Comparison of ENCODE assay signal across 9 mouse cellular contexts in the genomic region with DNA sequence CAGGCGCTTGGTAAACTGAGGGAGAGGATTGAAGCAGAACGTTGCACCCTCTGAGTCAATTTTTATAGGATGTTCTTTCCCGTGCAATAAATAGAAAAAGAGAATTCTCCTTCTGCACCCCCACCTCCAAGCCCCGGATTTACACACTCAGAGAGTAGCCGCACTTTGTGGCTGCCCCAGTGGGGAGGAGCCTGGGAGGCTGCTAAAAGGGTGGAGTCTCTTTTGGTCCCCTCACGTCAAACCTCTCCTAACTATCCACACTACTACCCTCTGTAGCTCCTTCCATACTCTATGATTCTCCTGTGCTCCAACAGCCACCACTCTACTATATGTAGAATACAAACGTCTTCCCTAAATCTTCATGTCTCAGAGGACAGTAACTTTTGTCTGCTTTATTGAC. TPM values are rescaled to one million over a fixed set of nuclear protein-coding genes. Genes with fewer than 3 reads are reported as not detected.
A peak's percentile ranks its signal among the peaks of the same experiment; 100 is the strongest.
DNase-seq lines count a peak whose midpoint lies in the region; ATAC-seq lines count a peak whose summit lies in the region.
"Had no signal": no experiment of that assay in that cellular context is flagged by ENCODE, and none has a peak within 500 bp of the region (broad histone marks: within the 10 kb centered on the region; RNA-seq: fewer than 3 reads in every experiment).

No protein-coding gene starts in this region.

- DNase-seq in heart, postnatal 4 days = no peak
- DNase-seq in midbrain, embryonic 14.5 days = no peak
- DNase-seq in frontal cortex, postnatal 10 days (ENCODE audit: low spot score in 2 of 2) = no peak
- DNase-seq in left cerebral cortex, postnatal 10 days (ENCODE audit: extremely low spot score in 1 of 2, low spot score in 2 of 2) = no peak
- DNase-seq in left cerebral cortex, postnatal 14 days (ENCODE audit: low spot score in 2 of 2) = no peak

- no peak overlapping the region for H3K27ac ChIP-seq in heart, embryonic 16.5 days (ENCODE audit: low read length)
- H3K27ac ChIP-seq in hindbrain, embryonic 15.5 days (replicated peaks) = peak overlapping the region; percentile 87; the same call in 1 of the 2 replicates
- H3K27ac ChIP-seq in midbrain, embryonic 14.5 days (replicated peaks; ENCODE audit: low read depth, low read length) = peak overlapping the region; percentile 86; the same call in 1 of the 2 replicates

- H3K9ac ChIP-seq in heart, embryonic 16.5 days (ENCODE audit: low read length) = peak overlapping the region; percentile 65
- H3K9ac ChIP-seq in hindbrain, embryonic 15.5 days = peak overlapping the region; percentile 82
- peak overlapping the region; percentile 82 for H3K9ac ChIP-seq in midbrain, embryonic 14.5 days (replicated peaks; ENCODE audit: low read length)

- no peaks in the 10 kb centered on the region for H3K9me3 ChIP-seq in heart, embryonic 16.5 days (replicated peaks; ENCODE audit: control insufficient read depth, low read length)
- no peaks in the 10 kb centered on the region for H3K9me3 ChIP-seq in hindbrain, embryonic 15.5 days
- H3K9me3 ChIP-seq in midbrain, embryonic 14.5 days (ENCODE audit: control insufficient read depth, low read length) = no peaks in the 10 kb centered on the region

- peaks cover 4% of the 10 kb centered on the region; the same call in 1 of the 2 replicates for H3K4me1 ChIP-seq in heart, embryonic 16.5 days (ENCODE audit: control insufficient read depth, insufficient read depth, low read length)
- H3K4me1 ChIP-seq in hindbrain, embryonic 15.5 days (replicated peaks) = peaks cover 30% of the 10 kb centered on the region
- H3K4me1 ChIP-seq in midbrain, embryonic 14.5 days (ENCODE audit: control insufficient read depth, insufficient read depth, low read length) = peaks cover 20% of the 10 kb centered on the region

- H3K36me3 ChIP-seq in heart, embryonic 16.5 days (ENCODE audit: control insufficient read depth, insufficient read depth) = no peaks in the 10 kb centered on the region
- H3K36me3 ChIP-seq in hindbrain, embryonic 15.5 days = no peaks in the 10 kb centered on the region
- H3K36me3 ChIP-seq in midbrain, embryonic 14.5 days (ENCODE audit: control insufficient read depth, insufficient read depth, low read length) = no peaks in the 10 kb centered on the region

- H3K27me3 ChIP-seq in heart, embryonic 16.5 days (ENCODE audit: control insufficient read depth, insufficient read depth, low read length) = no peaks in the 10 kb centered on the region
- no peaks in the 10 kb centered on the region for H3K27me3 ChIP-seq in hindbrain, embryonic 15.5 days
- no peaks in the 10 kb centered on the region for H3K27me3 ChIP-seq in midbrain, embryonic 14.5 days (ENCODE audit: control insufficient read depth, insufficient read depth, low read length)
- H3K27me3 ChIP-seq: Patski had no signal

- 30% methylated on average over 7 of the region's 7 CpGs for WGBS in heart, embryonic 16.5 days
- WGBS in hindbrain, embryonic 15.5 days = 35% methylated on average over 7 of the region's 7 CpGs
- WGBS in midbrain, embryonic 14.5 days = 23% methylated on average over 7 of the region's 7 CpGs

- peak overlapping the region; percentile 58 for H3K4me3 ChIP-seq in heart, embryonic 16.5 days (ENCODE audit: low read length)
- peak overlapping the region; percentile 57 for H3K4me3 ChIP-seq in hindbrain, embryonic 15.5 days
- peak overlapping the region; percentile 51 for H3K4me3 ChIP-seq in midbrain, embryonic 14.5 days (replicated peaks; ENCODE audit: low read depth, low read length)

- intact Hi-C loops in left cerebral cortex, postnatal 10 days (cut with DNase I) = no loop called here
- intact Hi-C loops in left cerebral cortex, postnatal 14 days (cut with DNase I) = no loop called here

- H3K4me2 ChIP-seq in heart, embryonic 16.5 days (ENCODE audit: low read depth, low read length) = peak overlapping the region; percentile 82
- H3K4me2 ChIP-seq in hindbrain, embryonic 15.5 days = peak overlapping the region; percentile 69
- H3K4me2 ChIP-seq in midbrain, embryonic 14.5 days (ENCODE audit: low read length) = peak overlapping the region; percentile 78

- no peak; the same call in 1 of the 2 replicates for ATAC-seq in heart, embryonic 16.5 days (replicated peaks; ENCODE audit: extremely low read depth, insufficient read depth, low FRiP score)
- ATAC-seq in common myeloid progenitor, adult 5-6 weeks (replicated peaks; ENCODE audit: low read depth, poor library complexity, severe bottlenecking) = peak; percentile 53
- no peak for ATAC-seq in hindbrain, embryonic 15.5 days (ENCODE audit: low FRiP score, low read depth)
- no peak for ATAC-seq in midbrain, embryonic 14.5 days (ENCODE audit: low FRiP score, low TSS enrichment)
- ATAC-seq: Patski had no signal

RNA-seq across cellular contexts. Expression of a gene that starts 1.4 kb away (rescaled TPM):
- polyA plus RNA-seq in heart, embryonic 16.5 days (2015; fragmentation: Nextera tagmentation; extraction: Ambion mirVana) = 33.5 and 37.7 TPM in 2 replicates
- under 1 TPM; 0.57 to 0.61 TPM for total RNA-seq in heart, postnatal 4 days (2021)
- total RNA-seq in common myeloid progenitor, adult 5-6 weeks (2017) = 6.6 and 9.5 TPM in 2 replicates
- 73.9 and 75.3 TPM in 2 replicates for polyA plus RNA-seq in hindbrain, embryonic 15.5 days (2015; fragmentation: Nextera tagmentation; extraction: Ambion mirVana)
- polyA plus RNA-seq in midbrain, embryonic 14.5 days (2014; fragmentation: Nextera tagmentation; extraction: Ambion mirVana) = 75.0 and 83.1 TPM in 2 replicates
- 10 to 100 TPM; 16.4 TPM for total RNA-seq in left cerebral cortex, postnatal 10 days (2021)
- total RNA-seq in left cerebral cortex, postnatal 14 days (2021) = 10 to 100 TPM; 12.1 to 14.2 TPM
